Mouse (Mus musculus) bone marrow, adult 2 months (tissue): ENCODE data around the gene Ecm2. TPM values are rescaled to one million over a fixed set of nuclear protein-coding genes. Genes with fewer than 3 reads are reported as not detected.

ENCODE experiments used
- H3K27ac ChIP-seq: fragments of 200-500 bp; 2 replicates; pipeline ENCODE4 v1.5.1; 2012; ENCODE audit warnings: low read depth, mild to moderate bottlenecking, control low read depth, inconsistent platforms, low read length; ENCODE audit not compliant: control insufficient read depth, poor library complexity, insufficient read depth
- H3K4me1 ChIP-seq: fragments of 200-500 bp; 2 replicates; pipeline ENCODE4 v1.6.1; 2011; ENCODE audit warnings: low read length; ENCODE audit not compliant: control insufficient read depth, insufficient read depth
- H3K4me3 ChIP-seq: fragments of 200-500 bp; replicated peaks from 2 replicates; pipeline ENCODE3; 2011; ENCODE audit warnings: mild to moderate bottlenecking, low read depth, low read length, control low read depth; ENCODE audit not compliant: control insufficient read depth
- CTCF ChIP-seq: fragments of 200-500 bp; IDR thresholded peaks from 2 replicates; pipeline ENCODE4 v1.5.1; 2011; ENCODE audit warnings: low read length, control low read depth; ENCODE audit not compliant: control insufficient read depth, insufficient read depth
- POLR2A ChIP-seq: fragments of 200-500 bp; IDR thresholded peaks from 2 replicates; pipeline ENCODE4 v1.6.1; 2011; ENCODE audit warnings: low read depth, mild to moderate bottlenecking, control low read depth, low read length, borderline replicate concordance; ENCODE audit not compliant: control insufficient read depth
- WGBS: fragments of 180-500 bp; shearing (Covaris S2); methylation state at CpG from one replicate; pipeline ENCODE4 v1.1.7; 2018; 5-methylcytosine and 5-hydroxymethylcytosine counted together
- polyA plus RNA-seq: library from polyadenylated mRNA; stranded (reverse); fragments of >200 nt; gene quantifications from 2 replicates; pipeline ENCODE4 v1.2.4, GENCODE M21; 2011; ENCODE audit warnings: low replicate concordance; ENCODE audit not compliant: missing spikeins, insufficient read depth, insufficient read length

The Ecm2 gene
- polyA plus RNA-seq, 1 experiment: 0.42 TPM

GRCm38 (mm10) chr13:49469002-49469401, 35.6 kb upstream of the Ecm2 start:
- Histone ChIP-seq H3K4me1 (no peaks in the 10 kb centered on the region), H3K27ac (no peak overlapping the region), H3K4me3 (no peak overlapping the region)
- no peak for TF ChIP-seq CTCF
- no peak for TF ChIP-seq POLR2A
- 83% methylated on average over 5 of the region's 5 CpGs for WGBS

- WGBS: 75% methylated on average over 4 of the region's 4 CpGs
- Histone ChIP-seq H3K4me3 (no peak overlapping the region), H3K27ac (no peak overlapping the region), H3K4me1 (no peaks in the 10 kb centered on the region)
- TF ChIP-seq CTCF (no peak), POLR2A (no peak)
Measured at GRCm38 (mm10) chr13:49470319-49470718, 34.3 kb upstream of the Ecm2 start.

GRCm38 (mm10) chr13:49470806-49471205, 33.8 kb upstream of the Ecm2 start:
- no peaks in the 10 kb centered on the region for H3K4me1 ChIP-seq
- TF ChIP-seq CTCF (no peak), POLR2A (no peak)

GRCm38 (mm10) chr13:49471981-49472675, 32.5 kb upstream of the Ecm2 start:
- no peak overlapping the region for H3K27ac ChIP-seq
- no peaks in the 10 kb centered on the region for H3K4me1 ChIP-seq
- no peak overlapping the region for H3K4me3 ChIP-seq
- 82% methylated on average over 4 of the region's 4 CpGs for WGBS
- TF ChIP-seq POLR2A: no peak
- TF ChIP-seq CTCF: no peak

More at GRCm38 (mm10) chr13:49470806-49471205, 33.8 kb upstream of the Ecm2 start:
- Histone ChIP-seq H3K4me3 (no peak overlapping the region), H3K27ac (no peak overlapping the region)
- 59% methylated on average over 4 of the region's 4 CpGs for WGBS

GRCm38 (mm10) chr13:49472676-49473005, 32.0 kb upstream of the Ecm2 start:
- H3K27ac ChIP-seq: no peak overlapping the region
- TF ChIP-seq CTCF: no peak
- no peak for TF ChIP-seq POLR2A
- no peaks in the 10 kb centered on the region for H3K4me1 ChIP-seq
- H3K4me3 ChIP-seq: no peak overlapping the region
- WGBS: 93% methylated on average over 6 of the region's 6 CpGs

- 84% methylated on average over 3 of the region's 3 CpGs for WGBS
- Histone ChIP-seq H3K27ac (no peak overlapping the region), H3K4me3 (no peak overlapping the region), H3K4me1 (no peaks in the 10 kb centered on the region)
- TF ChIP-seq CTCF (no peak), POLR2A (no peak)
Measured at GRCm38 (mm10) chr13:49477887-49478286, 26.7 kb upstream of the Ecm2 start.

- Histone ChIP-seq H3K27ac (no peak overlapping the region), H3K4me3 (no peak overlapping the region), H3K4me1 (no peaks in the 10 kb centered on the region)
- 82% methylated on average over 6 of the region's 6 CpGs for WGBS
- TF ChIP-seq POLR2A (no peak), CTCF (no peak)
Measured at GRCm38 (mm10) chr13:49478851-49479374, 25.7 kb upstream of the Ecm2 start.

- Histone ChIP-seq H3K27ac (no peak overlapping the region), H3K4me1 (no peaks in the 10 kb centered on the region), H3K4me3 (no peak overlapping the region)
- 87% methylated on average over 4 of the region's 4 CpGs for whole genome bisulfite sequencing
- TF ChIP-seq POLR2A: no peak
- no peak for TF ChIP-seq CTCF
Measured at GRCm38 (mm10) chr13:49479399-49479798, 25.2 kb upstream of the Ecm2 start.
